Mouse (Mus musculus) ovary, postnatal 14 days (tissue): ENCODE measurements around the gene Olfr883.

Experiments used
- DNase-seq: peaks from one replicate; pipeline ENCODE4 v3.0.0; 2022; ENCODE audit warnings: low spot score

The Olfr883 gene

GRCm38 (mm10) chr9:38025508-38025907, at the start of gene Olfr883:
TSS of gene Olfr883 (plus strand) at chr9:38025808.
- no peak for DNase-seq

DNA sequence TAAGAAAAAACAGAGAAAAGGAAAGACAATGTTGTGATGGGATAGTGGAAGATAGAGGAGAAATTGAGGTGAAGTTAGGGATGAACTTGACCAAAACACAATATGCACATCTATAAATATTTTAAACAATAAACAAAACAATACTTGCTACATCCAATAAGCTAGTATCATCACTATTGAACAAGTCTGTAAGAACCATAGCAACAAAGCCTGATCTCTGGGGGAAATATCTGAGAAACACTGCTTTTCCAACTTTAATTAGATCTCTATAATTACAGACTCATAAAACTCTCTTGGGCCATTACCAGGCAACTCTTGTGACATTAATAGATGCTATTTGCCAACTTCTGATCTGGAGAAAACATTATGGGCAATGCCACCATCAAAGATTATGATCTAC, 34.1 kb upstream of the Olfr883 start, which contains the start of gene Olfr881:
Gene Olfr881 (plus strand): TSS at position 301 of the 400 bp plus-strand sequence.
- DNase-seq, result no peak

- DNase-seq, result no peak
These were observed 26.9 kb upstream of the Olfr883 start for GRCm38 (mm10) chr9:37998581-37999204.

DNA sequence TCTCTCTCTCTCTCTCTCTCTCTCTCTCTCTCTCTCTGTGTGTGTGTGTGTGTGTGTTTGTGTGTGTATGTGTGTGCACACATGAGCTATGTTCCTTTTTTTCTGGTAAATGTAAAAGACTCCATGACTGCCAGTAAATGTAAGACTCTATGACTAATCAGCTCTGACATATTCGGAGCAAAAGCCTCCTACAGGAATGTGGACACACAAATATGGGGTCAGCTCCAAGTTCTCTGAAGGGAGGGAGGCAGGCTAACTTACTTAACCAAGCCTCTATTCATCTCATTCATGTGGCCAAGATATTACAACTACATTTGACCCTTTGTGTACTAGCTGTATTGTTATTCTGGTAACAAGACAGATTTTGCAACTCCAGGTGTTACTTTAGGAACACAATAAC, 25.6 kb upstream of the Olfr883 start:
- no peak for DNase-seq

DNA sequence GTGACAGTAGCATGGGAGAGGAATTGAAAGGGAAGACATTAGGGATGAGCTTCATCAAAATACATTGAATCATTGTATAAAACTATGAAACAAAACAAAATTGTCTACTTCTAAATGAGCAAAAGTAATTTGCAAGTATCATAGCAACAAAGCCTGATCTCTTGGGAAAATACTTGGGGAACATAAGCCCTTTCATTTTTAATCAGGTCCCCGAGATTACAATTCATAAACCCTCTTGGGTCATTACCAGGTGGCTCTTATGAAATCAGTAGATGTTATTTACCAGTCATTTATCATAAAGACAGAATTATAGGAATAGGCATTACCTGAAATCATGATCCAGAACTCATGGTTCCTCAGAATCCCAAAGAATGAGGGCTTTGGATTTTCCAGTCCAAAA, 20.6 kb downstream of the Olfr883 start, which contains the start of gene Olfr884:
Gene Olfr884 (plus strand): TSS at position 301 of the 400 bp plus-strand sequence.
- no peak for DNase-seq

GRCm38 (mm10) chr9:38061022-38061421, 35.4 kb downstream of the Olfr883 start, which contains the start of gene Olfr885:
TSS of gene Olfr885 (plus strand) at chr9:38061322.
- no peak for DNase-seq
